Mouse (Mus musculus): Measurements from ENCODE around the gene Suclg2.

DNA sequence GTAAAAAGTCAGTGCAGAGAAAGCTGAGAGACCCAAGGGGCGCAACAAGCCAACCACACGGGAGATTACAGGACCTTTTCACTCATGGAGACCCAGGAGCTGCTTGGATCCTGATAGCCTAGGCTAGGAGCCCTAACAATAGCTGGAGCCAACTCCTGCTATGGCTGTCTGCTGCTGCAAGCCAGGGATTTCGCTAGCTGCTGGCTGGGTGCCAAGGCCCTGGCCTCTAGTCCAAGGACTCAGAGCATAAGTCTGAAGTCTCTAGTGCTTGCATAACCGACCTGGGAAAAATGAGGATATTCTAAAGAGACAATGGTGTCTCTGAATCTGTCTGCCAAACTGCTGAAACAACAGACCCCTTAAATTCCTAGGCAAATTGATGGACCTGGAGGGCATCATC is 273.6 kb downstream of the Suclg2 start:
- TF ChIP-seq CTCF (IDR thresholded peaks at IDR 0.05; ENCODE audit: borderline replicate concordance, insufficient read depth, low read depth, low read length) (no peak), POLR2A (IDR thresholded peaks at IDR 0.05; ENCODE audit: borderline replicate concordance, insufficient read depth, low read length) (no peak)

Data from cerebellum, adult 2 months (tissue).